In genomic region chr3:51042223-51042846, GRCm38 (mm10) we compare ENCODE assay signal across 14 mouse cellular contexts.
DNase-seq lines count a peak whose midpoint lies in the region; ATAC-seq and TF ChIP-seq lines count a peak whose summit lies in the region.
"Had no signal": no experiment of that assay in that cellular context is flagged by ENCODE, and none has a peak within 500 bp of the region (broad histone marks: within the 10 kb centered on the region; RNA-seq: fewer than 3 reads in every experiment).

No protein-coding gene starts in this region.

- peak overlapping the region; percentile 14; the same call in 1 of the 2 replicates for H3K27ac ChIP-seq in heart, embryonic 15.5 days
- H3K27ac ChIP-seq in hindbrain, embryonic 12.5 days: peak overlapping the region; percentile 35; the same call in 1 of the 2 replicates
- H3K27ac ChIP-seq in left cerebral cortex, adult 2 months: no peak overlapping the region
- H3K27ac ChIP-seq: limb, embryonic 12.5 days had no signal

- H3K9ac ChIP-seq in heart, embryonic 15.5 days: no peak overlapping the region
- no peak overlapping the region for H3K9ac ChIP-seq in hindbrain, embryonic 12.5 days
- H3K9ac ChIP-seq: limb, embryonic 12.5 days had no signal

- 33% methylated on average over 17 of the region's 17 CpGs for WGBS in heart, embryonic 15.5 days
- 35% methylated on average over 17 of the region's 17 CpGs for WGBS in hindbrain, embryonic 12.5 days

- intact Hi-C loops in left cerebral cortex, adult 2 months (cut with DNase I): no loop called here

- no peak for TF ChIP-seq CTCF in left cerebral cortex, adult 2 months (IDR thresholded peaks at IDR 0.05)

- ATAC-seq in heart, embryonic 15.5 days (replicated peaks; ENCODE audit: insufficient number of reproducible peaks, insufficient read depth, low FRiP score, low read depth): no peak; the same call in 1 of the 2 replicates
- ATAC-seq in hindbrain, embryonic 12.5 days (ENCODE audit: low FRiP score): no peak
- ATAC-seq: activated CD4-positive, CD25-positive, alpha-beta regulatory T cell, adult 4 months had no signal

- no peaks in the 10 kb centered on the region for H3K36me3 ChIP-seq in heart, embryonic 15.5 days
- H3K36me3 ChIP-seq in hindbrain, embryonic 12.5 days: no peaks in the 10 kb centered on the region
- no peaks in the 10 kb centered on the region for H3K36me3 ChIP-seq in myocyte (ENCODE audit: control insufficient read depth, insufficient read depth)
- H3K36me3 ChIP-seq: limb, embryonic 12.5 days had no signal

- no peaks in the 10 kb centered on the region for H3K79me2 ChIP-seq in myocyte (ENCODE audit: control insufficient read depth, insufficient read depth)

- DNase-seq in heart, adult 18-20 months: no peak
- peak; percentile 74 for DNase-seq in fibroblast of lung, adult 2 months (ENCODE audit: low read depth)
- no peak for DNase-seq in left cerebral cortex, adult 2 months (ENCODE audit: extremely low spot score in 1 of 2, low spot score in 2 of 2)
- no peak for DNase-seq in adrenal gland, adult (ENCODE audit: inconsistent age in 2 of 2, low spot score in 1 of 2)
- DNase-seq in left cerebral cortex, adult 11 months (ENCODE audit: low spot score): no peak
- DNase-seq: cerebellum, adult 9-11 months; kidney, postnatal 14 days; right cerebral cortex, adult 18-20 months had no signal

- no peaks in the 10 kb centered on the region for H3K9me3 ChIP-seq in heart, embryonic 15.5 days (replicated peaks)
- H3K9me3 ChIP-seq in hindbrain, embryonic 12.5 days (replicated peaks): no peaks in the 10 kb centered on the region
- H3K9me3 ChIP-seq: limb, embryonic 12.5 days had no signal

- H3ac ChIP-seq in myocyte (ENCODE audit: control insufficient read depth, insufficient read length): no peak overlapping the region

- H3K4me3 ChIP-seq in heart, embryonic 15.5 days: peak overlapping the region; percentile 16; the same call in 1 of the 2 replicates
- no peak overlapping the region for H3K4me3 ChIP-seq in hindbrain, embryonic 12.5 days
- H3K4me3 ChIP-seq in myocyte: no peak overlapping the region
- H3K4me3 ChIP-seq in left cerebral cortex, adult 2 months: no peak overlapping the region
- H3K4me3 ChIP-seq: limb, embryonic 12.5 days had no signal

- no peaks in the 10 kb centered on the region for H3K4me1 ChIP-seq in heart, embryonic 15.5 days (replicated peaks)
- H3K4me1 ChIP-seq in hindbrain, embryonic 12.5 days: peaks cover 9% of the 10 kb centered on the region

- H3K4me2 ChIP-seq in heart, embryonic 15.5 days: peak overlapping the region; percentile 28
- peak overlapping the region; percentile 8 for H3K4me2 ChIP-seq in hindbrain, embryonic 12.5 days (replicated peaks)
- peak overlapping the region; percentile 34 for H3K4me2 ChIP-seq in myocyte (ENCODE audit: low read depth)
- H3K4me2 ChIP-seq: limb, embryonic 12.5 days had no signal

- TF ChIP-seq POLR2A in myocyte (IDR thresholded peaks at IDR 0.05; ENCODE audit: insufficient read length, low read depth): no peak

- H3K27me3 ChIP-seq in heart, embryonic 15.5 days: no peaks in the 10 kb centered on the region
- H3K27me3 ChIP-seq in hindbrain, embryonic 12.5 days: no peaks in the 10 kb centered on the region
- H3K27me3 ChIP-seq in myocyte (ENCODE audit: control insufficient read depth, insufficient read depth, insufficient read length): no peaks in the 10 kb centered on the region
- H3K27me3 ChIP-seq: CH12.LX; limb, embryonic 12.5 days had no signal

TF ChIP-seq in myocyte, 11 proteins besides CTCF, POLR2A, EP300 and RAD21:
- TF ChIP-seq CEBPB (IDR thresholded peaks at IDR 0.05; ENCODE audit: insufficient read depth, poor library complexity, severe bottlenecking): no peak
- no peak for TF ChIP-seq SRF (IDR thresholded peaks at IDR 0.05; ENCODE audit: control insufficient read depth, insufficient read length, low read depth)
- TF ChIP-seq REST (IDR thresholded peaks at IDR 0.05; ENCODE audit: insufficient read depth, insufficient read length): no peak
